Mouse (Mus musculus) E14TG2a.4 (cell line): ENCODE measurements around the gene Hspa8.

ENCODE experiments used
- CTCF ChIP-seq: conservative IDR thresholded peaks from 2 replicates; pipeline ENCODE4 v1.5.1; 2014; ENCODE audit warnings: low read length
- NANOG ChIP-seq: IDR thresholded peaks from 2 replicates; pipeline ENCODE4 v1.6.1; 2014; ENCODE audit warnings: borderline replicate concordance, low read length, mixed read lengths
- POU5F1 ChIP-seq: IDR thresholded peaks from 2 replicates; pipeline ENCODE4 v1.6.1; 2014; ENCODE audit warnings: low read length, borderline replicate concordance

DNA sequence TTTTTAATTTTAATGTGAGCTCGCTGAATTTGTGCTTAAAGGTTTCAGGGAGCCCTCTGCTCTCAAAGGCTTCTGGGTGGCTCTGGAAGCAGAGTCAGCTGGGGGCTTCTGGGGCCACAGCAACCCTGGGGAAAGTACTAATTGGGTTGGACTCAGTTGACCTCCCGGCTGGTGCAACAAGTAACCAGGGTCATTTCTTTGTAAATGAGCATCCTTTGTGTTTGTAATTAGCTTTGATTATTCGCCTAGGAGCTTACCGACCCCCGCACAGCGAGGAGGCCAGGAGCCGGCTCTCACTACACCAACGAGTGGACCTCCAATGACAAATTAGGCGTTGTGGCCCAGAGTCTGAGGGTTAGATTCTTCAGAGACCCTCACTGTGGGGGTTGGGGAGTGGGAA lies 58.4 kb downstream of the Hspa8 start:
- TF ChIP-seq CTCF, result no peak
- peak; percentile 46 for TF ChIP-seq NANOG
- TF ChIP-seq POU5F1, result no peak
